ENCODE assay signal across 11 mouse cellular contexts in genomic region chr16:11738341-11738740, GRCm38 (mm10).
DNase-seq lines count a peak whose midpoint lies in the region; ATAC-seq and TF ChIP-seq lines count a peak whose summit lies in the region.
"Had no signal": no experiment of that assay in that cellular context is flagged by ENCODE, and none has a peak within 500 bp of the region (broad histone marks: within the 10 kb centered on the region; RNA-seq: fewer than 3 reads in every experiment).

No protein-coding gene starts in this region.

- peak; percentile 12 to 28 for DNase-seq in adrenal gland, postnatal 36 days
- no peak for DNase-seq in adrenal gland, adult (ENCODE audit: inconsistent age in 2 of 2, low spot score in 1 of 2)
- peak; percentile 34 for DNase-seq in neural tube, embryonic 10.5 days (ENCODE audit: extremely low spot score, low spot score)
- peak; percentile 66 for DNase-seq in forelimb bud, embryonic 11.5 days (ENCODE audit: low read depth, low spot score)
- peak; percentile 32 for DNase-seq in stomach, postnatal 0 days (ENCODE audit: low spot score)
- no peak for DNase-seq in cerebellum, adult 11 months
- DNase-seq: layer of hippocampus, adult 9-11 months had no signal

- no peak for TF ChIP-seq CTCF in stomach, postnatal 0 days (IDR thresholded peaks at IDR 0.05; ENCODE audit: low read depth)

- no peaks in the 10 kb centered on the region for H3K4me1 ChIP-seq in neural tube, embryonic 15.5 days
- no peaks in the 10 kb centered on the region for H3K4me1 ChIP-seq in stomach, postnatal 0 days (replicated peaks; ENCODE audit: control insufficient read depth, insufficient read depth)
- H3K4me1 ChIP-seq: heart, embryonic 15.5 days; lung, embryonic 15.5 days had no signal

- H3K36me3 ChIP-seq in neural tube, embryonic 15.5 days: no peaks in the 10 kb centered on the region
- H3K36me3 ChIP-seq in stomach, postnatal 0 days (ENCODE audit: control insufficient read depth, insufficient read depth, low read length): no peaks in the 10 kb centered on the region
- H3K36me3 ChIP-seq: heart, embryonic 15.5 days; lung, embryonic 15.5 days had no signal

- no peak overlapping the region for H3K27ac ChIP-seq in neural tube, embryonic 15.5 days (replicated peaks)
- no peak overlapping the region for H3K27ac ChIP-seq in stomach, postnatal 0 days (replicated peaks)
- H3K27ac ChIP-seq: heart, embryonic 15.5 days; lung, embryonic 15.5 days had no signal

- 54% methylated on average over 7 of the region's 7 CpGs for WGBS in neural tube, embryonic 15.5 days
- WGBS in stomach, postnatal 0 days: 51% methylated on average over 7 of the region's 7 CpGs

- H3K9me3 ChIP-seq in neural tube, embryonic 15.5 days (replicated peaks): no peaks in the 10 kb centered on the region
- no peaks in the 10 kb centered on the region for H3K9me3 ChIP-seq in stomach, postnatal 0 days (ENCODE audit: control insufficient read depth, low read length)
- H3K9me3 ChIP-seq: heart, embryonic 15.5 days; lung, embryonic 15.5 days had no signal

- no peak for ATAC-seq in neural tube, embryonic 15.5 days (ENCODE audit: low FRiP score)
- ATAC-seq in stomach, postnatal 0 days (ENCODE audit: low FRiP score, low TSS enrichment): no peak
- ATAC-seq in activated CD4-positive, CD25-positive, alpha-beta regulatory T cell, adult 4 months: no peak

- no peaks in the 10 kb centered on the region for H3K27me3 ChIP-seq in neural tube, embryonic 15.5 days (replicated peaks)
- H3K27me3 ChIP-seq in stomach, postnatal 0 days (ENCODE audit: control insufficient read depth, insufficient read depth, low read length): no peaks in the 10 kb centered on the region
- H3K27me3 ChIP-seq: heart, embryonic 15.5 days; lung, embryonic 15.5 days had no signal

- H3K4me2 ChIP-seq in neural tube, embryonic 15.5 days: no peak overlapping the region
- H3K4me2 ChIP-seq in stomach, postnatal 0 days (replicated peaks; ENCODE audit: low read depth): no peak overlapping the region
- H3K4me2 ChIP-seq: heart, embryonic 15.5 days; lung, embryonic 15.5 days had no signal

- H3K9ac ChIP-seq in neural tube, embryonic 15.5 days (replicated peaks): no peak overlapping the region
- H3K9ac ChIP-seq in stomach, postnatal 0 days (ENCODE audit: low read length): no peak overlapping the region
- H3K9ac ChIP-seq: heart, embryonic 15.5 days; lung, embryonic 15.5 days had no signal

- TF ChIP-seq EP300 in stomach, postnatal 0 days (optimal IDR thresholded peaks at IDR 0.05): no peak

- no peak overlapping the region for H3K4me3 ChIP-seq in neural tube, embryonic 15.5 days (replicated peaks)
- H3K4me3 ChIP-seq in stomach, postnatal 0 days (ENCODE audit: low read depth, low read length): no peak overlapping the region
- H3K4me3 ChIP-seq: heart, embryonic 15.5 days; lung, embryonic 15.5 days had no signal

Comparison
In these comparisons a context has a peak if more than half of its experiments do, and no peak if none do; other contexts are left out.
1. DNase-seq: peak in adrenal gland, postnatal 36 days (2 of 2), neural tube, embryonic 10.5 days (single experiment), forelimb bud, embryonic 11.5 days (single experiment) and stomach, postnatal 0 days (single experiment); none in adrenal gland, adult (0 of 2) and cerebellum, adult 11 months (single experiment).